Mouse (Mus musculus): ENCODE results near the gene Rnf181. TPM values are rescaled to one million over a fixed set of nuclear protein-coding genes. Genes with fewer than 3 reads are reported as not detected.

The Rnf181 gene
- polyA plus RNA-seq, 1 experiment from 2014 or later = 115 TPM

DNA sequence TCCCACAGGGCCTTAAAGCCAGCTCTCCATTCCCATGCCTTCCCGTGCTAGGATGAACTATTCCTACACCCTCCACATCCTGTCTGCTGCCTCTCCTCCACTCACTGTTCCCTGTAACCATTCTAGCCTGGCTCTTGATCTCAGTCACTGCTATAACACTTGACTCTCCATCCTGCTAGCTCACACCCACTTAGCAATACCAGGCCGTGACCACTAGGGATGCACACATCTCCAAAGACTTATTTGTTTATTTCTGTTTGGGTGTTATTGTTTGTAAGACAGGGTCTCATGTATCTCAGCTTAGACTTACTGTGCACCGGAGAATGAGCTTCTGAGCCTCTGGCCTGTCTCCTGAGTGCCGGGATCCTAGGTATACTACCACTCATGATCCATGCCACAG, 2.8 kb upstream of the Rnf181 start:
- 76% methylated on average over 4 of the region's 4 CpGs for WGBS
- H3K9ac ChIP-seq (replicated peaks; ENCODE audit: low read depth, low read length) = no peak overlapping the region
- ATAC-seq (ENCODE audit: low read depth) = no peak
- H3K4me1 ChIP-seq (ENCODE audit: control insufficient read depth, insufficient read depth, low read length) = no peaks in the 10 kb centered on the region
- no peaks in the 10 kb centered on the region for H3K27me3 ChIP-seq (ENCODE audit: control insufficient read depth, insufficient read depth, low read length)
- no peak overlapping the region for H3K27ac ChIP-seq (ENCODE audit: low read depth, low read length)
- H3K4me2 ChIP-seq (ENCODE audit: low read depth, low read length) = no peak overlapping the region
- no peaks in the 10 kb centered on the region for H3K9me3 ChIP-seq (ENCODE audit: control insufficient read depth, low read length)
- no peak overlapping the region for H3K4me3 ChIP-seq (ENCODE audit: low read depth, low read length)
- H3K36me3 ChIP-seq (ENCODE audit: control insufficient read depth, insufficient read depth, low read length) = no peaks in the 10 kb centered on the region

DNA sequence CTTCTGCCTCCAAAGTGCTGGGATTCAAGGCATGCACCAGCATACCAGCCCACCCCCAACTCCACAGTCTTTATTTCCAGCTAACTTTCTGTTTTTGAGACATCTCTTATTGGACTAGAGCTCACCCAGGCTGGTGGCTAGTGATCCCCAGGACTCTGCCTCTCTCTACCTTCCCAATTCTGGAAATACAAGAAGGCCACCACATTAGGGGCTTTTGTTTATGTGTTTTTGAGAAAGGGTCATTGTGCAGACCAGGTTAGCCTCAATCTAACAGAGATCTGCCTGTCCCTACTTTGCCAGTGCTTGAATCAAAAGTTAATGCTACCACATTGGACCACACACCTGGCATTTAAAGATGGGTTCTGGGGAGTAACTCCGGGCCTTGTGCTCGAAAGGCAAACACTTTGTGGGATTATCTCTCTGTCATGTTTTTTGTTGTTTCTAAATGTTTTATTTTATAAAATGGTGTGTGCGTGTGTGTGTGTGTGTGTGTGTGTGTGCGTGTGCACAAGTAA, 761 bp upstream of the Rnf181 start:
- no peaks in the 10 kb centered on the region for H3K36me3 ChIP-seq (ENCODE audit: control insufficient read depth, insufficient read depth, low read length)
- WGBS = 77% methylated on average over 4 of the region's 4 CpGs
- H3K27ac ChIP-seq (ENCODE audit: low read depth, low read length) = no peak overlapping the region
- H3K9ac ChIP-seq (replicated peaks; ENCODE audit: low read depth, low read length) = no peak overlapping the region
- no peak overlapping the region for H3K4me3 ChIP-seq (ENCODE audit: low read depth, low read length)
- no peaks in the 10 kb centered on the region for H3K9me3 ChIP-seq (ENCODE audit: control insufficient read depth, low read length)
- H3K4me2 ChIP-seq (ENCODE audit: low read depth, low read length) = no peak overlapping the region
- H3K27me3 ChIP-seq (ENCODE audit: control insufficient read depth, insufficient read depth, low read length) = no peaks in the 10 kb centered on the region
- no peaks in the 10 kb centered on the region for H3K4me1 ChIP-seq (ENCODE audit: control insufficient read depth, insufficient read depth, low read length)
- no peak for ATAC-seq (ENCODE audit: low read depth)

DNA sequence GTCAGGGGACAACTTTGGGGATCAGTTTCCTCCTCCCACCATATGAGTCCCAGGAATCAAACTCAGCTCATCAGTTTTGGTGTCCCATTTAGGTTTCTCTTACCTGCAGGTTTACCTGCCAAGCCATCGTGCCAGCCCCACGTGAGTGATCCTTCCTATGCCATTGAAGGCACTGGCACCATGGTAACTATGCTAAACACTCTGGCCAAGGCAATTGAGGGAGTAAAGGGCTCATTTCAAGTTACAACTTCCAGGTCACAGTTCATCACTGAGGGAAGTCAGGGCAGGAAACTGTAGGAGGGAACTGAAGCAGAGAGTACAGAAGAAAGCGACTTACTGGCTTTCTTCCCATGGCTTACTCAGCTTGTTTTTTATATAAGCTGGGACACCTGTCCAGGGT, 452 bp downstream of the Rnf181 start:
- Histone ChIP-seq H3K27ac (ENCODE audit: low read depth, low read length) (no peak overlapping the region), H3K4me3 (ENCODE audit: low read depth, low read length) (no peak overlapping the region), H3K27me3 (ENCODE audit: control insufficient read depth, insufficient read depth, low read length) (no peaks in the 10 kb centered on the region), H3K9me3 (ENCODE audit: control insufficient read depth, low read length) (no peaks in the 10 kb centered on the region), H3K9ac (replicated peaks; ENCODE audit: low read depth, low read length) (no peak overlapping the region), H3K4me2 (ENCODE audit: low read depth, low read length) (no peak overlapping the region), H3K36me3 (ENCODE audit: control insufficient read depth, insufficient read depth, low read length) (no peaks in the 10 kb centered on the region), H3K4me1 (ENCODE audit: control insufficient read depth, insufficient read depth, low read length) (peaks cover 5% of the 10 kb centered on the region; the same call in 1 of the 2 replicates)
- 60% methylated on average over 3 of the region's 3 CpGs for WGBS
- ATAC-seq (ENCODE audit: low read depth) = no peak

DNA sequence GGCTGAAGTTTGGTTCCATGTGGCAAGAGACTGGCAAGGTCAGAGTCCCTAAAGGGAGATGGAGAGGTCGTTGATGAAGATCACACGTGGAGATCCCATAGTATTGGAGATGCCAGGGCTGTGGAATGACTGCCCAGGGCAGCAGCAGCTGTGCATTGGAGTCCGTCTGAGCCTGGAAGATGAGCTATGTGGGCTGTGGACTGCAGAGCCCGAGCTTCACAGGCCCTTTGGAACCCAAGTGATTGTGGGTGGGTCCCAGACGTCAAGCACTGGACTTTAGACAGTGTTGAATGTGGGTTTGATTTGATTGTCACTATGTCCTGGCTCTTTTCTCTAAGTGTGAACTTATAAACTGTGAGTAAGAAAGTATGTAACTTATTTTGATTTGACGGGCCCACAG, 1.8 kb downstream of the Rnf181 start:
- Histone ChIP-seq H3K4me3 (ENCODE audit: low read depth, low read length) (no peak overlapping the region), H3K27me3 (ENCODE audit: control insufficient read depth, insufficient read depth, low read length) (no peaks in the 10 kb centered on the region), H3K4me1 (ENCODE audit: control insufficient read depth, insufficient read depth, low read length) (peaks cover 8% of the 10 kb centered on the region; the same call in 1 of the 2 replicates), H3K9me3 (ENCODE audit: control insufficient read depth, low read length) (no peaks in the 10 kb centered on the region), H3K36me3 (ENCODE audit: control insufficient read depth, insufficient read depth, low read length) (peaks cover 3% of the 10 kb centered on the region; the same call in 1 of the 2 replicates), H3K9ac (replicated peaks; ENCODE audit: low read depth, low read length) (no peak overlapping the region), H3K27ac (ENCODE audit: low read depth, low read length) (no peak overlapping the region), H3K4me2 (ENCODE audit: low read depth, low read length) (no peak overlapping the region)
- no peak for ATAC-seq (ENCODE audit: low read depth)
- WGBS = 76% methylated on average over 6 of the region's 6 CpGs

DNA sequence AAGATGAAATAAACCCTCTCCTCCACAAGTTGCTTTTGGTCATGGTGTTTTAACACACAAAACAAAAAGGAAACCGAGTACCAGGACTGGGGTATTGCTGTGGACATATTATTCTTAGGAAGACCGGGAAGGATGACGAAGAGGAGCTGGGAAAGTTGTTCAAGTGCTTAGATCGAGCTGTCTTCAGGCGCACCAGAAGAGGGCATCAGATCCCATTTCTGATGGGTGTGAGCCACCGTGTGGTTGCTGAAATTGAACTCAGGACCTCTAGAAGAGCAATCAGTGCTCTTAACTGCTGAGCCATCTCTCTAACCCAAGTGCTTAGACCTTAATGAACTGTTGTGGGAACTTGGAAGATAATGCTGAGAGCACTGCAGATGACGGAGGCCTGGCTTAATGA, 2.7 kb downstream of the Rnf181 start:
- 42% methylated on average over 7 of the region's 7 CpGs for WGBS
- no peak overlapping the region for H3K9ac ChIP-seq (replicated peaks; ENCODE audit: low read depth, low read length)
- no peak for ATAC-seq (ENCODE audit: low read depth)
- no peaks in the 10 kb centered on the region for H3K27me3 ChIP-seq (ENCODE audit: control insufficient read depth, insufficient read depth, low read length)
- no peak overlapping the region for H3K4me2 ChIP-seq (ENCODE audit: low read depth, low read length)
- H3K4me3 ChIP-seq (ENCODE audit: low read depth, low read length) = no peak overlapping the region
- H3K27ac ChIP-seq (ENCODE audit: low read depth, low read length) = no peak overlapping the region
- H3K4me1 ChIP-seq (ENCODE audit: control insufficient read depth, insufficient read depth, low read length) = peaks cover 8% of the 10 kb centered on the region; the same call in 1 of the 2 replicates
- H3K9me3 ChIP-seq (ENCODE audit: control insufficient read depth, low read length) = no peaks in the 10 kb centered on the region
- peaks cover 12% of the 10 kb centered on the region; the same call in 1 of the 2 replicates for H3K36me3 ChIP-seq (ENCODE audit: control insufficient read depth, insufficient read depth, low read length)

DNA sequence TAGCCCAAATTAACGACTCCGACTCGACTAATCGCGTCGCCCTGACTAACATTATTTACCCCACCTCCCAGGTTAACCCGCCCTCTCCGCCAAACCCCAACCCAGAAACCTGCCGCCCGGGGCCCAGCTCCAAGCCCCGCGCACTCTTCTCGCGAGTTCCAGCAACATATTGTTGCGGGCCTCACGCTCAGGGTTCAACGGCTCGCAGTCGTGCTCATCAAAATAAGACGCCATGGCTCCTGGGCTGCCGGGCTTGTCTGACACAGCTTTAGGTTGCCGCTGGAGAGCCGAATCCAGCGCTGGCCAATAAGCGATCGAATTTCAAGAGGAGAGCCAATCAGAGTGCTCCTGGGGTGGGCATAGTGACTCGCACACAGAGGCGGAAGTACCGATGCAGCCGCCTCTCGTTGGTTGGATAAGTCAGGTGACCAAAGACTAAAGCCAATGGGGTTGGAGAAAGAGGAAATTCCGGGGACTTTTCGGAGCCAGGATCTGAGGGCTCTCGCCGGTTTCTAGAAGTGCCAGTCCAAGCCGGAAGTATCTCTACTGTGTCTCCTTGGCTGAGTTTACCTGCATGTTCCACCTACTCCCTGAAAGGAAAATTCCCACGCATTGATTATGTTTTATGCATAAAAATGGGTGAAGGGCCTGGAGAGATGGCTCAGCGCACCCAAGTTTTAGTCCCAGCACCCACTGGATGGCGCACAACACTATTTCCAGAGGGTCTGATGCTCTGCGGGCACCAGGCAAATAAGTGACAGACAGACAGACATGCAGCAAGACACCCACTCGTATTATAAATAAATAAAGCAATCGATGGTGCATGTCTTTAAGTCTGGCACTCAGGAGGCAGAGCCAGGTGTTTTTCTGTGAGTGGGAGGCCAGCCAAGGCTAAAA, 4.4 kb downstream of the Rnf181 start:
- WGBS = under 1% methylated on average over 42 of the region's 42 CpGs
- Histone ChIP-seq H3K4me2 (ENCODE audit: low read depth, low read length) (peak overlapping the region; percentile 77), H3K9ac (replicated peaks; ENCODE audit: low read depth, low read length) (peak overlapping the region; percentile 60), H3K4me3 (ENCODE audit: low read depth, low read length) (peak overlapping the region; percentile 71), H3K4me1 (ENCODE audit: control insufficient read depth, insufficient read depth, low read length) (peaks cover 9% of the 10 kb centered on the region; the same call in 1 of the 2 replicates), H3K27ac (ENCODE audit: low read depth, low read length) (peak overlapping the region; percentile 69; the same call in 1 of the 2 replicates), H3K27me3 (ENCODE audit: control insufficient read depth, insufficient read depth, low read length) (no peaks in the 10 kb centered on the region), H3K36me3 (ENCODE audit: control insufficient read depth, insufficient read depth, low read length) (peaks cover 12% of the 10 kb centered on the region; the same call in 1 of the 2 replicates), H3K9me3 (ENCODE audit: control insufficient read depth, low read length) (no peaks in the 10 kb centered on the region)
- ATAC-seq (ENCODE audit: low read depth) = peak; percentile 99

DNA sequence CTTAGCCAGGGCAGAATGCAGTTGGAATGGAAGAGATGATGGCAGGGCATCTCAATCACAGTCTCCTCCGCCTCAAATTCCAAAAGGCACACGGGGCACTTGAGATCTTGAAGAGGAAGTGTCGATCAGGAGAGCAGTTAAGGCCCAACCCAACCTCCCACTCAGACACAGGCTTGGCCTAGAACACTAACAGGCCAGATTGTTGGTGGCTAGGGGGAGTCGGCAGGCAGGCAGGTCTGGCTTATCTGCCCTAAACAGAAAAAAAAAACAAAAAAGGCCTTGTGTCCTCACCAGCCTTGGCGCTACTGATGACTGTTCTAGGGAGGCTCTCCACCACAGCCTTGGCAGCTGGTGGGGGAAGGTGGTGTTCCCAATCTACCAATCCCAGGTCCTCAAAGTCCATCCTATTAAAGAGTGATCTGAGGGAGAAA, 5.6 kb downstream of the Rnf181 start:
- no peak for ATAC-seq (ENCODE audit: low read depth)
- Histone ChIP-seq H3K9me3 (ENCODE audit: control insufficient read depth, low read length) (no peaks in the 10 kb centered on the region), H3K9ac (replicated peaks; ENCODE audit: low read depth, low read length) (peak overlapping the region; percentile 32), H3K4me2 (ENCODE audit: low read depth, low read length) (peak overlapping the region; percentile 73), H3K4me1 (ENCODE audit: control insufficient read depth, insufficient read depth, low read length) (peaks cover 15% of the 10 kb centered on the region; the same call in 1 of the 2 replicates), H3K27me3 (ENCODE audit: control insufficient read depth, insufficient read depth, low read length) (no peaks in the 10 kb centered on the region), H3K4me3 (ENCODE audit: low read depth, low read length) (peak overlapping the region; percentile 71), H3K36me3 (ENCODE audit: control insufficient read depth, insufficient read depth, low read length) (peaks cover 12% of the 10 kb centered on the region; the same call in 1 of the 2 replicates), H3K27ac (ENCODE audit: low read depth, low read length) (no peak overlapping the region)
- 75% methylated on average over 5 of the region's 5 CpGs for WGBS

DNA sequence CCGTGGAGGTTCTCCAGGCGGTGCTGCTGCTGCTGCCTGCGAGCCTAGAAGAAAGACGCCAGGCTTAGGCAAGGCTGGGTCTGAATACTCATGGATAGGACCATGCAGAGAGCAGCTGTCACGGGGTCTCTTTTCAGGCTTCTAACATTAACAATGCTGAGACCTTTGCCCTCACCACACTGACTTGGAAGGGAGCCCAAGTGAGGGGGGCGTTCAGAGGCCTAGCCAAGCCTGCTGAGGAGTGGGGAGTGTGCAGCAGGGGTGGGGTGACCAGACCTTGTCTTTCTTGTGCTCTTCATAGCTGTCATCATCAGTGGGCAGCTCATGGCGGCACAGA, 6.2 kb downstream of the Rnf181 start:
- Histone ChIP-seq H3K4me3 (ENCODE audit: low read depth, low read length) (no peak overlapping the region), H3K9me3 (ENCODE audit: control insufficient read depth, low read length) (no peaks in the 10 kb centered on the region), H3K4me2 (ENCODE audit: low read depth, low read length) (no peak overlapping the region)

More for the DNA sequence above, 6.2 kb downstream of the Rnf181 start:
- peaks cover 12% of the 10 kb centered on the region; the same call in 1 of the 2 replicates for H3K36me3 ChIP-seq (ENCODE audit: control insufficient read depth, insufficient read depth, low read length)
- H3K4me1 ChIP-seq (ENCODE audit: control insufficient read depth, insufficient read depth, low read length) = peaks cover 17% of the 10 kb centered on the region; the same call in 1 of the 2 replicates
- H3K9ac ChIP-seq (replicated peaks; ENCODE audit: low read depth, low read length) = no peak overlapping the region
- no peak for ATAC-seq (ENCODE audit: low read depth)
- WGBS = 68% methylated on average over 7 of the region's 7 CpGs
- H3K27me3 ChIP-seq (ENCODE audit: control insufficient read depth, insufficient read depth, low read length) = no peaks in the 10 kb centered on the region
- H3K27ac ChIP-seq (ENCODE audit: low read depth, low read length) = no peak overlapping the region
